Mouse (Mus musculus) lung, postnatal 0 days (tissue): ENCODE data around the gene Map4k5. TPM values are rescaled to one million over a fixed set of nuclear protein-coding genes. Genes with fewer than 3 reads are reported as not detected.
A peak's percentile ranks its signal among the peaks of the same experiment; 100 is the strongest.

Source experiments
- ATAC-seq: fragments of 200-750 bp; cut with Nextera tagmentation; 2 replicates; pipeline ENCODE4 v1.8.0; 2017; ENCODE audit warnings: moderate library complexity
- DNase-seq: peaks from one replicate; pipeline ENCODE4 v3.0.0-alpha.2; 2016; ENCODE audit warnings: low spot score
- H3K27ac ChIP-seq: fragments of 300-500 bp; sonication (generic); 2 replicates; pipeline ENCODE4 v1.5.1; 2014; ENCODE audit warnings: antibody characterized with exemption, mild to moderate bottlenecking, low read length, mixed read lengths
- H3K27me3 ChIP-seq: fragments of 300-500 bp; sonication (generic); replicated peaks from 2 replicates; pipeline ENCODE4 v1.6.1; 2014; ENCODE audit warnings: low read length, mixed read lengths; ENCODE audit not compliant: insufficient read depth
- H3K36me3 ChIP-seq: fragments of 300-500 bp; sonication (generic); 2 replicates; pipeline ENCODE4 v1.6.1; 2014; ENCODE audit warnings: low read length, mixed read lengths; ENCODE audit not compliant: insufficient read depth
- H3K4me1 ChIP-seq: fragments of 300-500 bp; sonication (generic); 2 replicates; pipeline ENCODE4 v1.6.1; 2014; ENCODE audit warnings: antibody characterized with exemption, low read depth, low read length, mixed read lengths; ENCODE audit not compliant: insufficient read depth
- H3K4me2 ChIP-seq: fragments of 300-500 bp; sonication (generic); replicated peaks from 2 replicates; pipeline ENCODE4 v1.6.1; 2014; ENCODE audit warnings: low read depth, mild to moderate bottlenecking, low read length, moderate library complexity, mixed read lengths
- H3K4me3 ChIP-seq: fragments of 300-500 bp; sonication (generic); 2 replicates; pipeline ENCODE4 v1.5.1; 2014; ENCODE audit warnings: low read depth, low read length
- H3K9ac ChIP-seq: fragments of 300-500 bp; sonication (generic); replicated peaks from 2 replicates; pipeline ENCODE4 v1.6.1; 2014; ENCODE audit warnings: low read depth, mild to moderate bottlenecking
- H3K9me3 ChIP-seq: fragments of 300-500 bp; sonication (generic); 2 replicates; pipeline ENCODE4 v1.6.1; 2016; ENCODE audit warnings: low read length, mixed read lengths
- CTCF ChIP-seq: IDR thresholded peaks from 2 replicates; pipeline ENCODE4 v1.5.1; 2016; ENCODE audit warnings: antibody characterized with exemption, mild to moderate bottlenecking
- EP300 ChIP-seq: IDR thresholded peaks from 2 replicates; pipeline ENCODE4 v1.6.1; 2016; ENCODE audit warnings: antibody characterized with exemption, mild to moderate bottlenecking, control low read depth
- WGBS: fragments of 180-500 bp; shearing (Covaris S2); extraction: QIAGEN DNeasy Blood & Tissue Kit; methylation state at CpG from one replicate; pipeline ENCODE4 v1.1.7; 2014; 5-methylcytosine and 5-hydroxymethylcytosine counted together
- polyA plus RNA-seq: library from polyadenylated mRNA; unstranded; fragments of >200 nt; fragmentation: Nextera tagmentation; extraction: Ambion mirVana; gene quantifications from 2 replicates; pipeline ENCODE4 v1.2.1, GENCODE M21; 2015

Map4k5 gene
- polyA plus RNA-seq, 1 experiment from 2014 or later = 20.6 TPM

- no peak overlapping the region for H3K27ac ChIP-seq
- H3K27me3 ChIP-seq = no peaks in the 10 kb centered on the region
- no peak overlapping the region for H3K4me3 ChIP-seq
- peaks cover 23% of the 10 kb centered on the region; the same call in 1 of the 2 replicates for H3K36me3 ChIP-seq
- H3K4me2 ChIP-seq = no peak overlapping the region
- no peak for TF ChIP-seq CTCF
- TF ChIP-seq EP300 = no peak
- DNase-seq = no peak
- H3K4me1 ChIP-seq = no peaks in the 10 kb centered on the region
- H3K9me3 ChIP-seq = no peaks in the 10 kb centered on the region
- 93% methylated on average over 10 of the region's 10 CpGs for WGBS
- no peak overlapping the region for H3K9ac ChIP-seq
- no peak for ATAC-seq
Measured at GRCm38 (mm10) chr12:69804393-69805070, 88.5 kb downstream of the Map4k5 start.

- H3K9ac ChIP-seq = no peak overlapping the region
Measured at GRCm38 (mm10) chr12:69803196-69803595, 89.8 kb downstream of the Map4k5 start.

GRCm38 (mm10) chr12:69800586-69800985 lies 92.4 kb downstream of the Map4k5 start:
- H3K27ac ChIP-seq = no peak overlapping the region
- 76% methylated on average over 4 of the region's 4 CpGs for WGBS
- ATAC-seq (no peak), DNase-seq (no peak)
- no peaks in the 10 kb centered on the region for H3K9me3 ChIP-seq
- TF ChIP-seq EP300 = no peak
- no peak for TF ChIP-seq CTCF
- peaks cover 7% of the 10 kb centered on the region; the same call in 1 of the 2 replicates for H3K36me3 ChIP-seq
- no peaks in the 10 kb centered on the region for H3K27me3 ChIP-seq
- H3K4me3 ChIP-seq = no peak overlapping the region
- no peak overlapping the region for H3K9ac ChIP-seq
- H3K4me1 ChIP-seq = no peaks in the 10 kb centered on the region
- no peak overlapping the region for H3K4me2 ChIP-seq

More at GRCm38 (mm10) chr12:69803196-69803595, 89.8 kb downstream of the Map4k5 start:
- WGBS = 64% methylated on average over 4 of the region's 6 CpGs
- no peak for ATAC-seq
- no peaks in the 10 kb centered on the region for H3K4me1 ChIP-seq
- no peak for TF ChIP-seq EP300
- no peak for TF ChIP-seq CTCF
- no peaks in the 10 kb centered on the region for H3K27me3 ChIP-seq
- H3K9me3 ChIP-seq = no peaks in the 10 kb centered on the region
- H3K4me3 ChIP-seq = no peak overlapping the region
- DNase-seq = no peak
- H3K36me3 ChIP-seq = peaks cover 22% of the 10 kb centered on the region; the same call in 1 of the 2 replicates
- no peak overlapping the region for H3K4me2 ChIP-seq
- H3K27ac ChIP-seq = no peak overlapping the region

- no peaks in the 10 kb centered on the region; the same call in 1 of the 2 replicates for H3K4me1 ChIP-seq
- H3K9ac ChIP-seq = no peak overlapping the region
- no peaks in the 10 kb centered on the region for H3K36me3 ChIP-seq
- ATAC-seq = no peak
- no peak for DNase-seq
- 88% methylated on average over 3 of the region's 3 CpGs for WGBS
- H3K9me3 ChIP-seq = no peaks in the 10 kb centered on the region
- H3K27me3 ChIP-seq = no peaks in the 10 kb centered on the region
- TF ChIP-seq CTCF = no peak
- no peak for TF ChIP-seq EP300
- no peak overlapping the region for H3K4me2 ChIP-seq
- no peak overlapping the region for H3K4me3 ChIP-seq
- H3K27ac ChIP-seq = no peak overlapping the region
Measured at GRCm38 (mm10) chr12:69796311-69796710, 96.7 kb downstream of the Map4k5 start.

- H3K27me3 ChIP-seq = 0 out of 2 replicates have a peak, but pooled peaks cover 4% of the 10 kb centered on the region
- DNase-seq (peak; percentile 62), ATAC-seq (peak; percentile 95)
- no peaks in the 10 kb centered on the region for H3K36me3 ChIP-seq
- TF ChIP-seq CTCF = no peak
- no peak for TF ChIP-seq EP300
- WGBS = 3% methylated on average over 44 of the region's 45 CpGs
- no peaks in the 10 kb centered on the region; the same call in 1 of the 2 replicates for H3K4me1 ChIP-seq
- no peak within 1 kb of the TSS for H3K27ac ChIP-seq
- peak within 1 kb of the TSS; percentile 39 for H3K4me3 ChIP-seq
- H3K4me2 ChIP-seq = peak within 1 kb of the TSS; percentile 73
- H3K9me3 ChIP-seq = no peaks in the 10 kb centered on the region
- 0 out of 2 replicates have a peak within 1 kb of the TSS, but pooled peaks have one; percentile 17 for H3K9ac ChIP-seq
Measured at GRCm38 (mm10) chr12:69790530-69791505, 102.2 kb downstream of the Map4k5 start, which contains the start of gene Cdkl1. Gene Cdkl1, minus strand, starts transcription at chr12:69791267.
